Mouse (Mus musculus): ENCODE data around the gene Cysltr1.

- TF ChIP-seq CTCF (IDR thresholded peaks at IDR 0.05; ENCODE audit: control insufficient read depth, insufficient read depth, low read length) (no peak), POLR2A (IDR thresholded peaks at IDR 0.05; ENCODE audit: borderline replicate concordance, control insufficient read depth, low read depth, low read length) (no peak)
Observed at GRCm38 (mm10) chrX:106582886-106583285, 20.6 kb downstream of the Cysltr1 start, which contains the start of gene Gm5127.

All from bone marrow, adult 2 months (tissue).